Mouse (Mus musculus) adrenal gland, adult 18-20 months (tissue): ENCODE measurements at regions not wholly inside any gene's neighbourhood (a gene's known extent, or its start where the extent isn't known, plus 50 kb on each side); places are given as distances from the start of the nearest gene placed in this dataset.

ENCODE experiments used
- DNase-seq, 2 experiments: peaks; one replicate each; pipeline ENCODE4 v3.0.0; 2021 to 2022; ENCODE audit warnings: low spot score in 2 of 2

GRCm38 (mm10) chr2:117542298-117542697 lies 199.5 kb upstream of the Rasgrp1 start:
- peak in 1 of 2 experiments; percentile 5 for DNase-seq

- no peak for DNase-seq
Observed at GRCm38 (mm10) chr2:117543301-117543782, 200.5 kb upstream of the Rasgrp1 start.

GRCm38 (mm10) chr2:117548273-117548672 lies 205.5 kb upstream of the Rasgrp1 start:
- no peak for DNase-seq

GRCm38 (mm10) chr2:117556301-117556700 lies 213.5 kb upstream of the Rasgrp1 start:
- DNase-seq, result no peak

GRCm38 (mm10) chr2:117570987-117571386 lies 228.2 kb upstream of the Rasgrp1 start:
- DNase-seq, result no peak

- DNase-seq, result no peak
Observed at GRCm38 (mm10) chr2:117587381-117587780, 244.6 kb upstream of the Rasgrp1 start.

- no peak for DNase-seq
Observed at GRCm38 (mm10) chr2:117595028-117595427, 252.2 kb upstream of the Rasgrp1 start.

- DNase-seq, result no peak
Observed at GRCm38 (mm10) chr2:117597573-117597972, 254.8 kb upstream of the Rasgrp1 start.

GRCm38 (mm10) chr2:117614772-117615171 lies 272.0 kb upstream of the Rasgrp1 start:
- DNase-seq, result no peak

GRCm38 (mm10) chr2:117618063-117618462 lies 275.3 kb upstream of the Rasgrp1 start:
- DNase-seq, result no peak

GRCm38 (mm10) chr2:117623955-117624354 lies 281.2 kb upstream of the Rasgrp1 start:
- peak in 1 of 2 experiments; percentile 9 for DNase-seq

GRCm38 (mm10) chr2:117634906-117635305 lies 292.1 kb upstream of the Rasgrp1 start:
- DNase-seq, result no peak

- no peak for DNase-seq
Observed at GRCm38 (mm10) chr2:117637397-117637796, 294.6 kb upstream of the Rasgrp1 start.

GRCm38 (mm10) chr2:117652101-117652500 lies 309.3 kb upstream of the Rasgrp1 start:
- no peak for DNase-seq

GRCm38 (mm10) chr2:117652647-117653046 lies 309.8 kb upstream of the Rasgrp1 start:
- no peak for DNase-seq

- no peak for DNase-seq
Observed at GRCm38 (mm10) chr2:117656546-117657175, 313.9 kb upstream of the Rasgrp1 start.

- DNase-seq, result no peak
Observed at GRCm38 (mm10) chr2:117660217-117660924, 317.6 kb upstream of the Rasgrp1 start.

- no peak for DNase-seq
Observed at GRCm38 (mm10) chr2:117662653-117663052, 319.9 kb upstream of the Rasgrp1 start.

- no peak for DNase-seq
Observed at GRCm38 (mm10) chr2:117666528-117666927, 323.7 kb upstream of the Rasgrp1 start.

GRCm38 (mm10) chr2:117668137-117668536 lies 325.3 kb upstream of the Rasgrp1 start:
- no peak for DNase-seq

- no peak for DNase-seq
Observed at GRCm38 (mm10) chr2:117674877-117675276, 332.1 kb upstream of the Rasgrp1 start.

- DNase-seq, result no peak
Observed at GRCm38 (mm10) chr2:117678650-117679049, 335.8 kb upstream of the Rasgrp1 start.
